Mouse (Mus musculus): ENCODE results near the gene Ints7. TPM values are rescaled to one million over a fixed set of nuclear protein-coding genes. Genes with fewer than 3 reads are reported as not detected.

Ints7 gene
- polyA plus RNA-seq, 1 experiment from 2014 or later: 39.5 TPM

GRCm38 (mm10) chr1:191663603-191664002, 88.2 kb downstream of the Ints7 start:
- no peak overlapping the region for H3K4me2 ChIP-seq
- no peaks in the 10 kb centered on the region for H3K9me3 ChIP-seq (replicated peaks)
- H3K9ac ChIP-seq: no peak overlapping the region
- no peaks in the 10 kb centered on the region for H3K36me3 ChIP-seq
- no peak overlapping the region for H3K4me3 ChIP-seq
- H3K4me1 ChIP-seq: 0 out of 2 replicates have a peak, but pooled peaks cover 7% of the 10 kb centered on the region
- no peaks in the 10 kb centered on the region for H3K27me3 ChIP-seq (replicated peaks)
- 76% methylated on average over 6 of the region's 6 CpGs for WGBS (ENCODE audit: insufficient replicate concordance)
- no peak overlapping the region for H3K27ac ChIP-seq
- ATAC-seq: no peak

GRCm38 (mm10) chr1:191666351-191666750, 90.9 kb downstream of the Ints7 start:
- Histone ChIP-seq H3K27ac (no peak overlapping the region), H3K4me2 (no peak overlapping the region), H3K9me3 (replicated peaks) (no peaks in the 10 kb centered on the region), H3K36me3 (no peaks in the 10 kb centered on the region), H3K4me1 (0 out of 2 replicates have a peak, but pooled peaks cover 7% of the 10 kb centered on the region), H3K9ac (no peak overlapping the region), H3K4me3 (no peak overlapping the region), H3K27me3 (replicated peaks) (no peaks in the 10 kb centered on the region)
- ATAC-seq: no peak
- WGBS (ENCODE audit: insufficient replicate concordance): 63% methylated on average over 11 of the region's 11 CpGs

- no peak overlapping the region for H3K4me3 ChIP-seq
- H3K9me3 ChIP-seq (replicated peaks): no peaks in the 10 kb centered on the region
- no peaks in the 10 kb centered on the region for H3K27me3 ChIP-seq (replicated peaks)
- no peak overlapping the region for H3K9ac ChIP-seq
- no peak overlapping the region for H3K4me2 ChIP-seq
- no peak overlapping the region for H3K27ac ChIP-seq
- no peaks in the 10 kb centered on the region for H3K4me1 ChIP-seq
- WGBS (ENCODE audit: insufficient replicate concordance): 58% methylated on average over 9 of the region's 9 CpGs
- no peaks in the 10 kb centered on the region for H3K36me3 ChIP-seq
- no peak for ATAC-seq
Measured at GRCm38 (mm10) chr1:191668030-191668429, 92.6 kb downstream of the Ints7 start.

Other genes with a start within 250 kb of the Ints7 start
- 9.8 and 10.5 TPM in 2 replicates for gene Tmem206, start 249.7 kb upstream of the Ints7 start, polyA plus RNA-seq (2016; fragmentation: Nextera tagmentation; extraction: Ambion mirVana)
- gene Ppp2r5a, start 172.4 kb upstream of the Ints7 start, polyA plus RNA-seq (2016; fragmentation: Nextera tagmentation; extraction: Ambion mirVana): 33.1 and 33.9 TPM in 2 replicates
- gene Dtl, start 92 bp upstream of the Ints7 start, polyA plus RNA-seq (2016; fragmentation: Nextera tagmentation; extraction: Ambion mirVana): 59.6 and 60.2 TPM in 2 replicates
- gene Lpgat1, start 142.2 kb downstream of the Ints7 start, polyA plus RNA-seq (2016; fragmentation: Nextera tagmentation; extraction: Ambion mirVana): 21.4 and 21.8 TPM in 2 replicates
- gene Nek2, start 245.8 kb downstream of the Ints7 start, polyA plus RNA-seq (2016; fragmentation: Nextera tagmentation; extraction: Ambion mirVana): 49.4 and 51.0 TPM in 2 replicates

All from liver, embryonic 12.5 days (tissue).